8 mouse cellular contexts compared by ENCODE assay signal in genomic region chr3:89215853-89216252, GRCm38 (mm10). TPM values are rescaled to one million over a fixed set of nuclear protein-coding genes. Genes with fewer than 3 reads are reported as not detected.
A peak's percentile ranks its signal among the peaks of the same experiment; 100 is the strongest.
DNase-seq lines count a peak whose midpoint lies in the region; ATAC-seq lines count a peak whose summit lies in the region.

No protein-coding gene starts in this region.

- peak overlapping the region; percentile 56 for H3K9ac ChIP-seq in hindbrain, embryonic 12.5 days

- peaks cover 40% of the 10 kb centered on the region for H3K4me1 ChIP-seq in hindbrain, embryonic 12.5 days

- peak overlapping the region; percentile 59 for H3K4me3 ChIP-seq in hindbrain, embryonic 12.5 days

- WGBS in hindbrain, embryonic 12.5 days: under 1% methylated on average over 6 of the region's 6 CpGs

- no peaks in the 10 kb centered on the region for H3K9me3 ChIP-seq in hindbrain, embryonic 12.5 days (replicated peaks)

- H3K4me2 ChIP-seq in hindbrain, embryonic 12.5 days (replicated peaks): peak overlapping the region; percentile 80

- peaks cover 8% of the 10 kb centered on the region; the same call in 1 of the 2 replicates for H3K36me3 ChIP-seq in hindbrain, embryonic 12.5 days

- peak; percentile 13 for ATAC-seq in hindbrain, embryonic 12.5 days (ENCODE audit: low FRiP score)

- peak overlapping the region; percentile 98 for H3K27ac ChIP-seq in hindbrain, embryonic 12.5 days

- H3K27me3 ChIP-seq in hindbrain, embryonic 12.5 days: no peaks in the 10 kb centered on the region

- peak; percentile 94 for DNase-seq in R1 (ENCODE audit: low read depth, low spot score)
- DNase-seq in cerebellum, postnatal 10 days: peak; percentile 94 to 95
- peak; percentile 74 to 81 for DNase-seq in frontal cortex, postnatal 10 days (ENCODE audit: low spot score in 2 of 2)
- DNase-seq in layer of hippocampus, postnatal 14 days (ENCODE audit: low spot score in 2 of 2): peak; percentile 86 to 90
- peak; percentile 91 for DNase-seq in lung, postnatal 25 days (ENCODE audit: low spot score)
- peak; percentile 97 for DNase-seq in retina, embryonic 14.5 days (ENCODE audit: low spot score)
- DNase-seq in thymus, postnatal 25 days: peak; percentile 86

RNA-seq across cellular contexts. Expression of gene Thbs3, which starts 0.9 kb away (rescaled TPM):
- 64.5 and 71.3 TPM in 2 replicates for polyA plus RNA-seq in hindbrain, embryonic 12.5 days (2016; fragmentation: Nextera tagmentation; extraction: Ambion mirVana)
- 10 to 100 TPM; 32.1 to 40.1 TPM for total RNA-seq in layer of hippocampus, postnatal 14 days (2021)

RNA-seq across cellular contexts. Expression of gene Mtx1, which starts 11.0 kb away (rescaled TPM):
- polyA plus RNA-seq in hindbrain, embryonic 12.5 days (2016; fragmentation: Nextera tagmentation; extraction: Ambion mirVana): 174 and 175 TPM in 2 replicates
- total RNA-seq in layer of hippocampus, postnatal 14 days (2021): 10 to 100 TPM; 91.1 to 99.9 TPM

RNA-seq across cellular contexts. Expression of gene Muc1, which starts 13.0 kb away (rescaled TPM):
- 1.5 and 1.6 TPM in 2 replicates for polyA plus RNA-seq in hindbrain, embryonic 12.5 days (2016; fragmentation: Nextera tagmentation; extraction: Ambion mirVana)
- 1 to 10 TPM; 1.2 to 1.3 TPM for total RNA-seq in layer of hippocampus, postnatal 14 days (2021)

RNA-seq across cellular contexts. Expression of gene Gba, which starts 13.1 kb away (rescaled TPM):
- 50.3 and 51.3 TPM in 2 replicates for polyA plus RNA-seq in hindbrain, embryonic 12.5 days (2016; fragmentation: Nextera tagmentation; extraction: Ambion mirVana)
- 10 to 100 TPM; 64.1 to 68.8 TPM for total RNA-seq in layer of hippocampus, postnatal 14 days (2021)

RNA-seq across cellular contexts. Expression of gene Krtcap2, which starts 29.9 kb away (rescaled TPM):
- 247 and 271 TPM in 2 replicates for polyA plus RNA-seq in hindbrain, embryonic 12.5 days (2016; fragmentation: Nextera tagmentation; extraction: Ambion mirVana)
- 10 to 100 TPM; 77.3 to 90.2 TPM for total RNA-seq in layer of hippocampus, postnatal 14 days (2021)

Comparison
In these comparisons a context has a peak if more than half of its experiments do, and no peak if none do; other contexts are left out.
1. Peak in every context shown above with its lines: DNase-seq, ATAC-seq, H3K4me3 ChIP-seq and H3K27ac ChIP-seq.